Mouse (Mus musculus) kidney, embryonic 14.5 days (tissue): ENCODE measurements around the gene Ppard. TPM values are rescaled to one million over a fixed set of nuclear protein-coding genes. Genes with fewer than 3 reads are reported as not detected.

Experiments
- ATAC-seq: fragments of 200-750 bp; cut with Nextera tagmentation; 2 replicates; pipeline ENCODE4 v1.8.0; 2017; ENCODE audit warnings: moderate number of reproducible peaks, mild to moderate bottlenecking, moderate TSS enrichment, moderate library complexity; ENCODE audit not compliant: low FRiP score, low TSS enrichment
- H3K27ac ChIP-seq: fragments of 300-500 bp; sonication (generic); 2 replicates; pipeline ENCODE4 v1.5.1; 2014; ENCODE audit warnings: low read depth, mild to moderate bottlenecking, low read length, moderate library complexity, mixed read lengths
- H3K27me3 ChIP-seq: fragments of 300-500 bp; sonication (generic); 2 replicates; pipeline ENCODE4 v1.6.1; 2014; ENCODE audit warnings: mild to moderate bottlenecking, low read length; ENCODE audit not compliant: control insufficient read depth, insufficient read depth
- H3K36me3 ChIP-seq: fragments of 300-500 bp; sonication (generic); 2 replicates; pipeline ENCODE4 v1.6.1; 2014; ENCODE audit warnings: low read length, mixed read lengths; ENCODE audit not compliant: control insufficient read depth, insufficient read depth
- H3K4me1 ChIP-seq: fragments of 300-500 bp; sonication (generic); 2 replicates; pipeline ENCODE4 v1.6.1; 2014; ENCODE audit warnings: low read length, mixed read lengths; ENCODE audit not compliant: control insufficient read depth, insufficient read depth
- H3K4me2 ChIP-seq: fragments of 300-500 bp; sonication (generic); replicated peaks from 2 replicates; pipeline ENCODE4 v1.6.1; 2014; ENCODE audit warnings: low read depth, mild to moderate bottlenecking, low read length
- H3K4me3 ChIP-seq: fragments of 300-500 bp; sonication (generic); 2 replicates; pipeline ENCODE4 v1.5.1; 2014; ENCODE audit warnings: mild to moderate bottlenecking, low read length
- H3K9ac ChIP-seq: fragments of 300-500 bp; sonication (generic); 2 replicates; pipeline ENCODE4 v1.6.1; 2014; ENCODE audit warnings: low read depth, mild to moderate bottlenecking, low read length, moderate library complexity
- H3K9me3 ChIP-seq: fragments of 300-500 bp; sonication (generic); 2 replicates; pipeline ENCODE4 v1.6.1; 2016; ENCODE audit warnings: low read length; ENCODE audit not compliant: control insufficient read depth
- WGBS: fragments of 180-500 bp; shearing (Covaris S2); extraction: QIAGEN DNeasy Blood & Tissue Kit; methylation state at CpG from one replicate; pipeline ENCODE4 v1.1.7; 2014; 5-methylcytosine and 5-hydroxymethylcytosine counted together
- polyA plus RNA-seq: library from polyadenylated mRNA; unstranded; fragments of >200 nt; fragmentation: Nextera tagmentation; extraction: Ambion mirVana; gene quantifications from 2 replicates; pipeline ENCODE4 v1.2.1, GENCODE M21; 2014

The Ppard gene
- polyA plus RNA-seq, 1 experiment from 2014 or later = 2.3 TPM

DNA sequence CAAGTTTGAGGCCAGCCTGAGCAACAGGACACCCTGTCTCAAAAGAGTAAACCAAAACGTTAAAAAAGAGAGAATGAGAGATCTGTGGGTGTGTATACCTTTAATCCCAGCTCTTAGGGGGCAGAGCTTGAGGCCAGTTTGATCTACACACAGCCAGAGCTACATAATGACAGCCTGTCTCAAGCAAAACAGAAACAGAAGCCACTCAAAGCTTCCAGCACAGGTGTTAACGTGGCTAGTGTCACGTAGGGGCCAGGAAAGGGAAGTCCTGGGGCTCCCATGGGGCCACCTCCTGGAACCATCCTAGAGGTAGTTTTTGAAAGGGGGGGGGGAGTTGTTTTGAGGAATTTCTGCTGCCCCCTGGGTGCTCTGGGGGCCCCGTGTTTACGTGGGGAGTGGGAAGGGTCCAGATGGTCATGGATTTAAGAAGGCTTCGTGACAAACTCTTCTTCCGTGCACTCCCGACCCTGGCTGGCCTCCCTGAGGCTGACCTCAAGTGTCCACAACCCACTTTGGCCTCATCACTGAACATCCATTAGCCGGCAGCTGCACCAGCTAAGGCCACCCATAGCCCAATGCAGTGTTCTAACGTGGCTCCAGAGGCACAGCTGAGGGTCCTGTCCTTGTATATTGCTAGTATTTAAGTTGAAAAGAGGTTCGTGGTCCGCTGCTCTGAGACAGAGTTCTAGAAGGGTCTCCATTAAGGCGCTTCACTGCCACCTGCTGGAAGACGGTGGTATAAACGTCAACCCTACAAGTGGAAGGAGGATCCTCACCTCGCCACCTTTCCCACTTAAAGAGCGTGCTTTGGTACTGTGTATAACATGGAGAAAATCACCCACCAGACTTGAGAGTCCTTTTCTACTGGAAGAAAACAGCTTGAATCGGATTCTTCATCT lies 76.0 kb downstream of the Ppard start:
- Histone ChIP-seq H3K9me3 (no peaks in the 10 kb centered on the region), H3K4me1 (peaks cover 5% of the 10 kb centered on the region; the same call in 1 of the 2 replicates), H3K4me3 (no peak overlapping the region), H3K27me3 (no peaks in the 10 kb centered on the region), H3K4me2 (no peak overlapping the region; the same call in 1 of the 2 replicates), H3K27ac (no peak overlapping the region), H3K36me3 (no peaks in the 10 kb centered on the region), H3K9ac (no peak overlapping the region)
- 13% methylated on average over 18 of the region's 18 CpGs for WGBS
- no peak for ATAC-seq

DNA sequence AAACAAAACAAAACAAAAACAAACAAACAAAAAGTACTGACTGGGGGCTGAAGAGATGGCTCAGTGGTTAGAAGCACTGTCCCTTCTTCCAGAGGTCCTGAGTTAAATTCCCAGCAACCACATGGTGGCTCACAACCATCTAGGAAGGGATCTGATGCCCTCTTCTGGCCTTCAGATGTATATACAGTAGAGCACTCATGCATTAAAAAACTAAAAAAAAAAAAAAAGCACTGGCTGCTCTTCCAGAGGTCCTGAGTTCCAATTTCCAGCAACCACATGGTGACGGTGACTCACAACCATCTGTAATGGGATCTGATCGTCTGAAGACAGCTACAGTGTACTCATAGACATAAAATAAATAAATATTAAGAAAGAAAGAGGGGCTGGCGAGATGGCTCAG lies 78.3 kb downstream of the Ppard start:
- Histone ChIP-seq H3K27me3 (no peaks in the 10 kb centered on the region), H3K9ac (no peak overlapping the region), H3K27ac (no peak overlapping the region), H3K4me2 (no peak overlapping the region), H3K36me3 (no peaks in the 10 kb centered on the region), H3K4me3 (no peak overlapping the region), H3K4me1 (peaks cover 14% of the 10 kb centered on the region; the same call in 1 of the 2 replicates), H3K9me3 (no peaks in the 10 kb centered on the region)
- ATAC-seq = no peak
- WGBS = 77% methylated on average over 3 of the region's 3 CpGs

DNA sequence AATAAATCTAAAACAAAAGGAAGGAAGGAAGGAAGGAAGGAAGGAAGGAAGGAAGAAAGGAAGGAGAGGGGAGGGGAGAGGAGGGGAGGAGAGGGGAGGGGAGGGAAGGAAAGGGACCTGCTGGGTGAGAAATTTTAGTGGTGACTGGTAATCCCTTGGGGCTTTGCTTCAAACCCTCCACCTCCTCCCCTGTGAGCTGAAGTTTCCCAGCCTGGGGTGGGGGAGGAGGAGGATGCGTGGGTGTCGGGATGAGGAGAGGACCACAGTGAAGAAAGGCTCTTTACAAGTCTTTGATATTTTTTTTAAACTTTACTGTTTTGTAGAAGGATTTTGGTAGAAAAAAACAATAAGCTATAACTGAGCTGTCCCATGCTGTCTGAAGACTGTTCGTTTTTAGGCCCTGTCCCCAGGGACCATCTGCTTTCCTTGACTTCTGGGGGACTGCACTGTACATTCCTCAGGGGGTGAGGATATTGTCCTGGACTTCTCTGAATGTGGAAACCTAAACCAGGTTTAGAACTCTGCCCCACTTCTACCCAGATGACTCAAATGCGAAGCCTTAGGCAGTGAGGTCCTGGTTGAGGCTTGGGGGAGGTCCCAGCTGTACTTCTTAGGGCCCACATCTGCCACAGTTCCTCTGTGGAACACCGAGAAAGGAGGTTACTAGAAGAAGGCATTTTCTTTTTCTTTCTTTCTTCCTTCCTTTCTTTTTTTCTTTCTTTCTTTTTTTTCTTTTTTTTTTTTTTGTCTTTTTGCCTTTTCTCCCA lies 79.0 kb downstream of the Ppard start:
- Histone ChIP-seq H3K4me2 (no peak overlapping the region), H3K27me3 (no peaks in the 10 kb centered on the region), H3K27ac (no peak overlapping the region), H3K36me3 (peaks cover 6% of the 10 kb centered on the region), H3K4me1 (peaks cover 14% of the 10 kb centered on the region; the same call in 1 of the 2 replicates), H3K9ac (no peak overlapping the region), H3K4me3 (no peak overlapping the region), H3K9me3 (no peaks in the 10 kb centered on the region)
- 59% methylated on average over 5 of the region's 5 CpGs for WGBS
- ATAC-seq = no peak

DNA sequence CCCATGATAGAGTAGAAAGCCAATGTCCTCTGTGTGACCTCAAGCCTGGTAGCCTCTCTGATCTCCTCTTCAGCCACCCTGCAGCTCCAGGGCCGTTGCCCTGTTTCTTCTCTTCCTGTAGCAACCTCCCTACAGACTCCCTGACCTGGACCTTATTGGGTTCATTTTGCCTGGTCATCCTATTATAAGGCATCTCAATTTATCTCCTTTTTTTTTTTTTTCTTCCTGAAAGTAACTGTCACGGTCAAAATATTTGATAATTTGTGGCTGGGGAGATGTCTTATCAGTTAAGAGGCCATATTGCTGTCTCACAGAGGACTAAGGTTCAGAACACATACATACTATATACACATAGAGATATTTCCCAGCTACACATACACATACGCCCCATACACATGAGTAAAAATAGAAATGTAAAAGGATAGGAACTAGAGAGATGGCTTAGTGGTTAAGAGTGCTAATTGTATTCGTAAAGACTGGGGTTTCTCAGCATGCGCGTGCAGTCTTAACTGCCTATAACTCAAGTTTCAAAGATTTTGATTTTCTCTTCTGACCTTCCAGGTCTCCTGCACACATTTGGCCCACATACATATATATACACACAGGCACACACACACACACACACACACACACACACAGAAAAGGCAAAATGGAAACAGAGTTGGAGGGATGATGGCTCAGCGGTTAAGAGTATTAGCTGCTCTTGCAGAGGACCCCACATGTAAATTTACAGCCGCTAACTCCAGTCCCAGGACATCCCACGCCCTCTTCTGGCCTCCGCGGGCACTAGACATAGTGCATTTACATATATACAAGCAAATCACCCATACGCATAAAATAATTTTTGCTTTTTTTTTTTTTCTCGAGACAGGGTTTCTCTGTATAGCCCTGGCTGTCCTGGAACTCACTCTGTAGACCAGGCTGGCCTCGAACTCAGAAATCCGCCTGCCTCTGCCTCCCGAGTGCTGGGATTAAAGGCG lies 80.0 kb downstream of the Ppard start:
- no peak; the same call in 1 of the 2 replicates for ATAC-seq
- Histone ChIP-seq H3K27me3 (no peaks in the 10 kb centered on the region), H3K4me2 (peak overlapping the region; percentile 32), H3K36me3 (peaks cover 15% of the 10 kb centered on the region), H3K9ac (no peak overlapping the region; the same call in 1 of the 2 replicates), H3K4me3 (peak overlapping the region; percentile 89), H3K27ac (peak overlapping the region; percentile 65; the same call in 1 of the 2 replicates), H3K4me1 (peaks cover 14% of the 10 kb centered on the region; the same call in 1 of the 2 replicates), H3K9me3 (no peaks in the 10 kb centered on the region)
- 28% methylated on average over 15 of the region's 17 CpGs for WGBS

DNA sequence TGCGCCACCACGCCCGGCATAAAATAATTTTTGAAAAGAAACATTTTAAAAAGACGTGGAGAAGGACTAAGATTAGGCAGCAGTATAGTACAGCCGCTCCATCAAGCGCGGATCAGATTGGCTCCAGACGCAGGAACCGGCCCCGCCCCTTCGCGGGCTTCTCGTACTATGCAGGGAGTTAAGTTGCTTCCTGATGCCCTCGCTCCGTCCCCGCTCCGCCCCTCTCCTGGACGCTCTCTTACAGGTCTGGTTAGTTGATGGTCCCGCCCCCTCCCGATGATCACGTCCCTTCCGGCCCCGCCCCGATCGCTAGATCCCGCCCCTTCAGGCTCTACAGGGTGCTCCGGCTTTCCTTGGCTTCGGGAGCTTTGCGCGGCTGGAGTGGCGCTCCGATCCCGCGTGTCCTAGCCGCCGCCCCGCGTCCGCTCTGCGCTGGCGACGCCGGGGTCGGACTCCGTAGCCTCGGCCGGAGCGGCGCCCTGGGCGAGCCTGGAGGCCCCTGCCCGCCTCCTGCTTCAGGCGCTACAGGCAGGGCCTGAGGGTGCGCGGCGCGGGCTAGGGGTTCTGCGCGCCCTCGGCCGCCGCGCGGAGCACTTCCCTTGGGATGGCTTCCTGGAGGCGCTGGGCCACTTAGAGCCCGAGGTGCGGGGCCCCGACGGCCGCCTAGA lies 80.8 kb downstream of the Ppard start, which contains the start of gene Fance:
TSS of gene Fance (plus strand) at position 308 of the 668 bp plus-strand sequence.
- no peaks in the 10 kb centered on the region for H3K27me3 ChIP-seq
- no peaks in the 10 kb centered on the region for H3K9me3 ChIP-seq
- H3K4me3 ChIP-seq = peak within 1 kb of the TSS; percentile 89
- peak; percentile 97 for ATAC-seq
- under 1% methylated on average over 69 of the region's 69 CpGs for WGBS
- peak within 1 kb of the TSS; percentile 88 for H3K4me2 ChIP-seq
- H3K27ac ChIP-seq = peak within 1 kb of the TSS; percentile 90
- H3K36me3 ChIP-seq = peaks cover 19% of the 10 kb centered on the region
- peak within 1 kb of the TSS; percentile 94 for H3K9ac ChIP-seq
- peaks cover 14% of the 10 kb centered on the region; the same call in 1 of the 2 replicates for H3K4me1 ChIP-seq

DNA sequence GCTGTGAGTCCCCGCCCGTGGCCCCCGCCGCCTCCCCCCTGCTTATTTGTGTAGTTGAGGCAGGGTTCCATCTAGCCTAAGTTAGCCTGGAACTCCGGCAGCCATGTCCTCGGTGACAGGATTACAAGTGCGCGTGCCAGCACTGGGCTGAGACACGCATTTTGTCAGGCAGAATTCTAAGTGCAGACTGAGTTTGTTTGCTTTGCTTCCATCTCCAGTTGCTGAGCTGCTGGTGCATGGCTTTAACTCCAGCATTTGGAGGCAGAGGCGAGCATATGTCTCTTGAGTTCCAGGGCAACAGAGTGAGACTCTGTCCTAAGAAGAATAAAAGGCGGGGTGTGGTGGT lies 81.4 kb downstream of the Ppard start:
- no peaks in the 10 kb centered on the region for H3K9me3 ChIP-seq
- peaks cover 10% of the 10 kb centered on the region; the same call in 1 of the 2 replicates for H3K4me1 ChIP-seq
- peak overlapping the region; percentile 88 for H3K4me2 ChIP-seq
- H3K4me3 ChIP-seq = peak overlapping the region; percentile 89
- H3K27ac ChIP-seq = peak overlapping the region; percentile 90
- WGBS = 2% methylated on average over 11 of the region's 11 CpGs
- no peaks in the 10 kb centered on the region for H3K27me3 ChIP-seq
- peak overlapping the region; percentile 94 for H3K9ac ChIP-seq
- peaks cover 23% of the 10 kb centered on the region for H3K36me3 ChIP-seq
- ATAC-seq = peak; percentile 2; the same call in 1 of the 2 replicates

DNA sequence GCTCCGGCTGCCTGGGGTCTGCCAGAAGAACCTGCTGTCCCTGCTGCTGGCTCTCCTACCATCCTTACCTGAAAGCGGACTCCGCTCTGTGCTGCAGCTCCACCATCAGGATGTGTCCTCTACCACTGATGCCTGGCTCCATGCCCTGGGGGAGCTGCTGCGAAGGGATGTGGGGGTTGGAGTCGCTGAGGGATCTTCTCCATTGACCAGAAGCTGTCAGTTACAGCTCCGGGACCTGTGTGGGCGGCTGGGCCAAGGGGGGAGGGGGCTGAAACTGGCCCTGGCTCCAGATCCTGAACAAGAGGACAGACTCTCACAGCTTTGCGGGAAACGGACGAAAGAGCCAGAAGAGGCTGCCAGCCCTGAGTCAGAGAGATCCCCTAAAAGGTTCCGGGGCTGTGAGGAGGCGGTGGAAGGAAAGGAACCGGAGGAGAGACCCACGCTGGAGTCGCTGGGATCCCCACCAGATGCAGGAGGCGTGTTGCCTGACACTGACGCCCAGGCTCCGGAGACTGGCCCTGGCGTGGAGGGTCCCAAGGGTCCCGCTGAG lies 83.2 kb downstream of the Ppard start:
- peak overlapping the region; percentile 37; the same call in 1 of the 2 replicates for H3K9ac ChIP-seq

More for the DNA sequence above, 83.2 kb downstream of the Ppard start:
- H3K4me3 ChIP-seq = no peak overlapping the region
- no peak overlapping the region for H3K4me2 ChIP-seq
- H3K4me1 ChIP-seq = peaks cover 10% of the 10 kb centered on the region; the same call in 1 of the 2 replicates
- no peak overlapping the region for H3K27ac ChIP-seq
- ATAC-seq = no peak
- H3K27me3 ChIP-seq = no peaks in the 10 kb centered on the region
- H3K9me3 ChIP-seq = no peaks in the 10 kb centered on the region
- 80% methylated on average over 20 of the region's 20 CpGs for WGBS
- peaks cover 33% of the 10 kb centered on the region for H3K36me3 ChIP-seq
